Mouse (Mus musculus): ENCODE results near the gene Cyb561d2.

- TF ChIP-seq CTCF (IDR thresholded peaks at IDR 0.05 in 2 of 3, conservative IDR thresholded peaks at IDR 0.05 in 1 of 3; ENCODE audit: control insufficient read depth in 1 of 3, insufficient read depth in 1 of 3, low read depth in 2 of 3, low read length in 3 of 3, poor library complexity in 1 of 3, severe bottlenecking in 1 of 3) (no peak), HCFC1 (IDR thresholded peaks at IDR 0.05; ENCODE audit: low read depth, low read length) (no peak), MAFK (IDR thresholded peaks at IDR 0.05; ENCODE audit: borderline replicate concordance, low read depth, low read length) (no peak), TAL1 (IDR thresholded peaks at IDR 0.05; ENCODE audit: low read length) (no peak), ZNF384 (IDR thresholded peaks at IDR 0.05; ENCODE audit: low read depth, low read length) (no peak), TCF12 (IDR thresholded peaks at IDR 0.05; ENCODE audit: low read depth, low read length) (no peak), POLR2A (IDR thresholded peaks at IDR 0.05; ENCODE audit: control insufficient read depth in 1 of 2, insufficient read depth in 1 of 2, low read depth in 1 of 2, low read length in 2 of 2, poor library complexity in 1 of 2) (no peak), BHLHE40 (IDR thresholded peaks at IDR 0.05; ENCODE audit: borderline replicate concordance, low read depth, low read length) (no peak), MYB (IDR thresholded peaks at IDR 0.05; ENCODE audit: low read depth, low read length) (no peak), EP300 (IDR thresholded peaks at IDR 0.05; ENCODE audit: low read depth in 1 of 2, low read length in 2 of 2) (no peak), ZMIZ1 (IDR thresholded peaks at IDR 0.05; ENCODE audit: low read depth, low read length) (no peak), MEF2A (IDR thresholded peaks at IDR 0.05; ENCODE audit: extremely low read depth, insufficient replicate concordance, low read depth, low read length, poor library complexity, severe bottlenecking) (no peak)
Measured at GRCm38 (mm10) chr9:107493511-107493910, 48.5 kb downstream of the Cyb561d2 start.

Measured in MEL (cell line).